Mouse (Mus musculus) mouse trophoblast stem cell (cell line): ENCODE measurements around the gene Hemgn.

Source experiments
- in situ Hi-C, 2 experiments: fragments of 300-500 bp; cut with MseI, MboI; formaldehyde crosslinking; loops; 2 replicates in 1 of 2; 3 replicates in 1 of 2; pipeline ENCODE4 v1.15.1; 2025

Gene Hemgn

DNA sequence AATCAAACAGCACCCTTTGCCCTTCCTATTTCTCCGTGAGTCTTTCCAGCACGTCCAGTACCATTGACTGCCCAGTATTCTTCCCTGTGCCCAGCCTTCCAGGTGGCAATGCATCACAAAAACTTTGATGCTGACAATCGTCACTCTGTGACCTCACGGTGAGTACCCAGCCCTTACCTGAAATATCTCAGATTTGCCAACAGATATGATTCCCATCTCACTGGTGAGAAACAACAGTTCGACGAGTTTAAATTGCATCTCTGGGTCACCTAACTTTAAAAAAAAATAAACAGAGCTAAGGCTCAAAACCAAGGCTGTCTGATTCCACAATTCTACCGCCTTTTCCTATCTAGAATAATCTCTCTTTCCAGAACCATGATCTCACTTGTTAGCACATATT lies at the start of gene Hemgn:
TSS of gene Hemgn (minus strand) at position 101 of the 400 bp plus-strand sequence.
- in situ Hi-C loops = no loop called here

DNA sequence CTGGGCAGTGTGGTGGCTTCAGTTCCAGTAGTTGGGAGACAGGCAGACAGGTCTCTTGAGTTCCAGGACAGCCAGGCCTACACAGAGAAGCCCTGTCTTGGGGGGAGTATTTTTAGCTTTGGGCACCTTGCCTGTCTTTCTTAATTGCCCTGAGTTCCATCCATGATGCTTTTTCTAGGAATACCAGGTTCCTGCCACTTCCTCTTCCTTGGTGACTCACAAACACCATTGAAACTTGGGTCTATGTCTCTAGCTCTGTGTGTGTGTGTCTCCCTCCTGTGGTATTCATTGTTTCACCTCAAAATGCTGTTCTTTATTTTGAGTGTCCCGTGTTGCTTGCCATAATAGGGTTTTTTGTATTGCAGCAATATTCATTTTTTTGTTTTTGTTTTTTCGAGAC lies 45.1 kb upstream of the Hemgn start:
- in situ Hi-C loops = loop anchor here in 1 of 2 experiments (5.0 kb wide), 1 partner anchor 66 kb away; no protein-coding TSS in a partner anchor

DNA sequence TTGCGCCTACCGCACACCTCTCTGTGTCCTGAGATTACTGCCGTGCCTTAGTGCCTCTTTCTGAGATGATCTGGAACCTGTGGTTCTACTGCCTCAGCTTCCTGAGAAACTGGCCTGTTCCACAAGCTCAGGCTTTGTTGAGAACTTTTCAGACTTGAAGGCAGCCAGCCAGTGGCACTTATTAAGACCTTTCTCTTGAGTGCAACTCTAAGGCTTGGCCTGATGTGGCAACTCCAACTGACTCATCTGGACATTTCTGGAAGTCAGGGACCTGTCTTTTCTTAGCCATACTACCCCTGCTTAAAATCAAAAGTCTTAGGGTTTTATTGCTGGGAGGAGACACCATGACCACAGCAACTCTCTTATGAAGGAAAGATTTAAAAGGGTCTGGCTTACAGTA lies 43.9 kb upstream of the Hemgn start:
- in situ Hi-C loops = loop anchor here in 1 of 2 experiments (5.0 kb wide), 1 partner anchor 65 kb away; no protein-coding TSS in a partner anchor

DNA sequence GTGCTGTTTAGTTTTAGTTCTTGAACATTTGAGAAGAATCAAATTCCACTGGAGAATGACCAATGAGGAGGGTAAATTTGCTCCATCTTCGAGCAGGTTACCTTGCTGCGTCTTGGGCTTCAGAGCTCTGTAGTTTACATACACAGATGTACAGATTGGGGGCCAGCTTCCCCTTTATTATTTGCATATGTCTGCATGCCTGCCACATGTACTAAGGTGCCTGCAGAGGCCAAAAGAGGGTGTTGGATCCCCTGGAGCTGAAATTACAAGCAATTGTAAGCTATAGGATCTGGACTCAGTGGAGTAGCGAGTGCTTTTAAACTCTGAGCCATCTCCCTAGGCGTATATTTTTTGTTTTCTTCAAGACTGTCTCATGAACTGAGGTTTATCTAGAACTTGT lies 43.5 kb upstream of the Hemgn start:
- in situ Hi-C loops = loop anchor here in 1 of 2 experiments (5.0 kb wide), 1 partner anchor 64 kb away; no protein-coding TSS in a partner anchor

DNA sequence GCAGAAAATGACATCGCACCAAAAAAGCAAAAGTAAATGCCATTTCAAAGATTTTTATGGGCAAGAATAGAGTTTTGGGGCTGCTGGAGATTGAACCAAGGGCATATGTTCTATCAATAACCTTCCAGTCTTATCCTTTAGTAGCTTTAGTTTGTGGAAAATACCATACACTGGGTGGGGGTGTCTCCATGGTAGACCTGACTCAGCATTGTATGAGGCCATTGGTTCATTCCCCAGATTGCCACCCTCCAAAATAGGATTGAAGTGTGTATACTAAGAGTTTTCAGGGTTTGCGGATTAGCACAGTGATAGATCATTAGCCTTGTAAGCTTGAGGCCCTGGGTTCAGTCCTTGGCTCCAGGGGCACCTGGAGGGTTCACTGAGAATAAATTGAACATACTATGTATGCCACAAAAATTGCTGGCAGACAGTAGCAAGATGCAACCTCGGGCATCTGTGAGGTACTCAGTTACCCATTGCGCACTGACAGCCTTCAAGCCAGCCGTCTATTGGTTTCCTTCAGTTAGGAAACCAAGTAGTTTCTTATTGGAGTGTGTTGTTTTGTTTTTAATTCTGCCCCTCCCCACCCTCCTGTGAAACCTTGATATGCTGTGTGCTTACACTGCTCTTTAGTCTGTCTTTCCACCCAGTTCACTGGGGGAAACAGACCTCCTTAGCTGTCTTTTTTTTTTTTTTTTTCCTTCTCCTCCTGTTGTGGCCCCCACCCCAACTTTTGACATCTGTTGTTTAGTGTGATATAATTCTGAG lies 41.0 kb upstream of the Hemgn start:
- in situ Hi-C loops = loop anchor here in 1 of 2 experiments (5.0 kb wide), 1 partner anchor 67 kb away; the partner anchor contains the start of gene Trmo

DNA sequence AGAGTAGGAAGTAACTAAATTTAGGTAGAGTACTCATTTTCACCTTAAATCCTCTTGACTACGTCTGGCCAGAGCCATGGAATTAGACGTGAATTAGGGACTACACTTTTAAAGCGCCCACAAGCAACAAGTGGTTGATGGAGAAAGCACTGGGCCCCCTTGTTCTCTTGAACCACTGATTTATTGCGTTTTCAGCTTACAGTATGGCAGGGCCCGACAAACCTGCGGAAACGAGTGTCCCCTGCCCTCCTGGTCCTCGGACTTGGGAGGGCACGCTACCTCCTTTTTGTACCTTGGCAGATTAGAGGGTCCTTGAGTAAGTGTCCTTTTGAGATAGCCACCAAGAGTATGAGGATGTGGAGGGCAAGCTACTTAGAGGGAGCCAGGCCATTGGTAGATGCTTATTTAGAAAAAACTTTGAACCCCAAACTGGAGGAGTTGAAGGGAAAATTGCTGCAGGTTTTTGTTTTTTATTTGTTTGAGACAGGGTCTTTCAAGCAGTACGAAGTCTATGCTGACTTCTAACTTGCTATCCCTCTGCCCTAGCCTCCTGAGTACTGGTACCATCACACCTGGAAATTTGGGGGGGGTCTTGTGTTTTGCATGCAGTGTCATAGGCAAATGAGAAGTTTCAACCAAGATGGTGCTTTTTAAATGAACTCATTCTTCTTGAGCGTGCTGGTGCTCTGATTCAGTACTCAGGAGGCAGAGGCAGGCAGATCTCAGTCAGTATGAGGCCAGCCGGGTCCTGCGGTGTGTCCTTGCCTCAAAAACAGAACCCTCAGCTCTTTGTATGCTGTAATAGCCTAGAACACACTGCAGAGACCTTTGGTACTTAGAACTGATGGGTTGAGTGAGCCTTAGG lies 39.8 kb upstream of the Hemgn start:
- in situ Hi-C loops = loop anchor here in 1 of 2 experiments (5.0 kb wide), 1 partner anchor 66 kb away; the partner anchor contains the start of gene Trmo

DNA sequence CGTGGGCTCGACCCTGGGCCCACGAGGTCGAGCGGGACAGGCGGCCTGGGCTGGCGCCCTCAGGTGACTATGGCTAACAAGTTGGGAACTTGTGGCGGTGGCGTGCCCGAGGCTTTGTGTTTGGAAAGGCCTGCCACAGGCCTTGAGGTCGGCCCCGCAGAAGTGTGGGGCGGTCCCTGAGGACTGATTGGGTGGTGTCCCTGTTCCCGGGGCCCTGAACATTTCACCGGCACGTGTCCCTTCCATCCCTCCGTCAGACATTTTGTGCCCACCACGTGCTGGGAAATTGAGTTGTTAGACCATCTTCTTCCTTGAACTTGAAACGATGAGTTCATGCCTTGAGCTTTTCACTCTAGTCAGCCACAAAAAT lies 39.2 kb upstream of the Hemgn start:
- in situ Hi-C loops = loop anchor here in 1 of 2 experiments (5.0 kb wide), 1 partner anchor 65 kb away; the partner anchor contains the start of gene Trmo

DNA sequence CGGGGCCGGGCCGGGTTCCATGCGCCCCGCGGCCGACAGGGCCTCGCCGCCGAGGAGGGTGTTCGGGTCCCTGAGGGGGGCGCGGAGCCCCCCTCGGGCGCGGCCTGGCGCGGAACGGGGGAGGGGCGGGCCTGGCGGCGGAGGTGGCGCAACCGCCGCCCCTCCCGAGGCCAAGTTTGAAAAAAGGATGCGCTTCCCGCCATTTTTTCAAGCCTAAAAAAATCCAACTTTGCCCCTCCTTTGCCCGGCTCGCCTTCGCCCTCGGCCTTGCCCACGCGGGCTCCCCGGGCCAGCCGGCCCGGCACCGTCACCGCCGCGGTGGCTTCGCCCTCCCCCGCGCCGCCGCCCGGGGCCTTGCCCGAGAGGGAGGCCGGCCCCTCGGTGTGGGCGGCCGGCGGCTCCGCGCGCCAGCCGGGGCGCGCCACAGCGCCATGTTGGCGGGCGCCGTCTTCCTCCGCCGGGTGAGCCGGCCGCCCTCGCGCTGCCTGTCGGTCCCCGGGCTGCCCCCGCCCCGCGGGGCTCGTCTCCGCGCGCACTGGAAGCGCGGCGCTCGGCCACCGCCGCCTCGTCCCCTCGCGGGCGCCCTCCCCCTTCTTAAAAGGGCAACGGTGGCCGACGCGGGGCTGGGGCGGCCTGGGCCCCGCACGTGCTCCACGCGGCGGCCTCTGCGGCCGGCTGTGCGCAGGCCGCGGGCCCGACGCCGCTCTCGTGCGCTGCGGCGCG lies 38.6 kb upstream of the Hemgn start:
- in situ Hi-C loops = loop anchor here in 1 of 2 experiments (5.0 kb wide), 1 partner anchor 65 kb away; the partner anchor contains the start of gene Trmo

DNA sequence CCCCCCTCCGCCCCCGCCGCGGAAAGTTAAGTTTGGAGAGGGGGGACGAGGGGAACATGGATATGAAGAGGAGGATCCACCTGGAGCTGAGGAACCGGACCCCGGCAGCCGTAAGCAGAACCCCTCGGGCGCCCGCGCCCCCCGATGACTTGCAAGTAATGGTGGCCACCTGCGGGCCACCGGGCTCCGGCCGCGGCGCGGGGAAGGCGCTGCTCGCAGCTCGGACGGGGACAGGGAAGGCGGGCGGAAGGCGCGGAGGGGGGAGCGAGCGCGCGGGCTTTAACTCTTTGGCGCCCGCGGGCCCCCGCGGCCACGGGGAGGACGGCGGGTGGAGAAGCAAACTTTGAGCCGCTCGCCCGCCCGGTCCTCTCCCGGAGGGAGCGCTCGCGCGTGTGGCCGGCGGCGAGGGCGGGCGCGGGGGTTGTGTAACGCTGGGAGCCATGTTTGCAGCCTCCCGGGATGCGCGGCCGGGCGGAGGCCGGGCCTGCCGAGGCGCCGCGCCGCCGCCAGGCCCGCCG lies 38.0 kb upstream of the Hemgn start:
- in situ Hi-C loops = loop anchor here in 1 of 2 experiments (5.0 kb wide), 1 partner anchor 64 kb away; the partner anchor contains the start of gene Trmo

DNA sequence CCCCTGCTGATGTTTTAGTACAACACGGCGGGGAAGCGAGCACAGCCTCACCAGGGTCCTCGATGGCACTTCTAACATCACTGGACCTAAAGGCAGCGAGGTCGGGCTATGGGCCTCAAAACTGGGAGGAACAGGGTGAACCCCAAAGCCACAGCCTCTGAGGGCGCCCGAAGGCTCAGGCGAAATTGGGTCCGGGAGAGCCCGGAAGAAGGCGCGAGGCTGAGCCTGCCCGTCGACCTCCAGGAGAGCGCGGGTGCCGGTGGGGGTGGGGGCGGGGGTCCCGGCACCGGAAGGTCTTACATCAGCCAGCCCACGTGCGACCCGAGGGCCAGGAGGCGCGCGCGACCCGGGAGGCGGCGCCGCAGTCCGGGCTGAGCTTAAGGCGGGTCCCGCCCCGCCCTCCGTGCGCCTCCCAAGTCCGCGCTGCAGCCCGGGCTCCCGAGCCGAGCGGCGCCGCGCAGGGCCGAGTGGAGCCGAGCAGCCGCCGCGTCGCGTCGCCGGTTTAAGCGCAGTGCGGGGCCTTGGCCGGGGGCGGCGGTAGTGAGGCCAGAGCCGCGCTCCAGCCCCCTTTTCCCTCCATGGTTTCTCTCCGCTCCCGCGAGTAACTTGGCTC lies 37.3 kb upstream of the Hemgn start, which contains the start of gene Anp32b:
TSS of gene Anp32b (plus strand) at position 384 of the 613 bp plus-strand sequence.
- in situ Hi-C loops = loop anchor here in 1 of 2 experiments (5.0 kb wide), 1 partner anchor 63 kb away; the partner anchor contains the start of gene Trmo

DNA sequence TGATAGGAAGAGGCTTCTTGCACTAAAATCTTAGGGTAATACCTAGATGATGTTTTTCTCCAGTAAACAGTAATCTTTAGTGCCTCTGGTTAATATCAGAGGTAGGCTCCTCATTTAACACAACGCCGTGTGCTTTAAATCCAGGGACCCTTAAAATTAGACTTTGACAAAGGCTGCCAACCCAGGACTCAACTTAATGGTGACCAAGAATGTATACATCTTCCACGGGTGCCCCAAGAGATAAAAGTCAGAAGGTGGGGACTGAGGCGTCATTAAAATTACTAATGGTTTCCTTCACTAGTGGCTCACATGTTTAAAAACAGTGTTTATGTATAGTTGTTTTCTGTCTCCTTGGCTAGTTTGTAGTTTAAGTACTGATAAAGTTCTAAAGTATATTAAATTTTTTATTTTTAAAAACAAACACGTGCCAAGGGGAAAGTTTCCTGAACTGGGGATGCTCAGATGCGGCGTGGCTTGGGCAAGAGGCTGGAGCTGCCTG lies 36.8 kb upstream of the Hemgn start:
- in situ Hi-C loops = loop anchor here in 1 of 2 experiments (5.0 kb wide), 1 partner anchor 63 kb away; the partner anchor contains the start of gene Trmo

DNA sequence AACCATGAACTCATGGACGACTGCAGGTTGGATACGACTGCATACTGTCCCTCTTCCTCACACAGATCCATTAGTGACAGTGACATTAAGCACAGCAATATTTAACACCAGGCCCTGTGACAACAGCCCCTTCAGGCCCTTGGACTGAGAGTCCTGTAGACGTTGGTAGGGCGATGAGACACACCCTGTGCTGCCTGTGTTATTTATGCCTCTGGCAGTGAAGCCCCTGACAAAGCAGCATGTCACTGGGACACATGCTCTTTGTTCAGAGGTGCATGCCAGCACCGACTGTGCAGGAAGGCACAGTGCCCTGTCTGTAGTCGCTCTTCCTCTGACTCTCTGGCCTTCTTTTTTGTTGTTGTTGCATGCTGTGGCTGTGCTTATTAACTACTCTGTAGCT lies 35.6 kb upstream of the Hemgn start:
- in situ Hi-C loops = no loop called here

DNA sequence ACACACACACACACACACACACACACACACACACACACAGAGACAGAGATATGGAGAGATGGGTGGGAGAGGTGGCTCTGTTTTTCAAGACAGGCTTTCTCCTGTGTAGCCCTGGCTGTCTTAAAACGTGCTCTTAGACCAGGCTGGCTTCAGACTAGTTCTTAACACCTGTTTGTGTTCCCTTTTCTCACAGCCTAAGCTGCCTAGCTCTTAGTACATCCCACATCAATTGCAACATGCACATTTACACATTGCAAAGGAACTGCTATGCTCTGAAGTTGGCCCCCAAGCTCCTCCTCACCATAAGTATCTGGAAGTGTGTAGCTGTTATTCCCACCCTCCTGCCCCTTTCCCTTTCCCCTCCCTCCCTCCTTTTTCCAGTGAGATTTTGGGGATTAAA lies 34.2 kb upstream of the Hemgn start:
- in situ Hi-C loops = no loop called here

DNA sequence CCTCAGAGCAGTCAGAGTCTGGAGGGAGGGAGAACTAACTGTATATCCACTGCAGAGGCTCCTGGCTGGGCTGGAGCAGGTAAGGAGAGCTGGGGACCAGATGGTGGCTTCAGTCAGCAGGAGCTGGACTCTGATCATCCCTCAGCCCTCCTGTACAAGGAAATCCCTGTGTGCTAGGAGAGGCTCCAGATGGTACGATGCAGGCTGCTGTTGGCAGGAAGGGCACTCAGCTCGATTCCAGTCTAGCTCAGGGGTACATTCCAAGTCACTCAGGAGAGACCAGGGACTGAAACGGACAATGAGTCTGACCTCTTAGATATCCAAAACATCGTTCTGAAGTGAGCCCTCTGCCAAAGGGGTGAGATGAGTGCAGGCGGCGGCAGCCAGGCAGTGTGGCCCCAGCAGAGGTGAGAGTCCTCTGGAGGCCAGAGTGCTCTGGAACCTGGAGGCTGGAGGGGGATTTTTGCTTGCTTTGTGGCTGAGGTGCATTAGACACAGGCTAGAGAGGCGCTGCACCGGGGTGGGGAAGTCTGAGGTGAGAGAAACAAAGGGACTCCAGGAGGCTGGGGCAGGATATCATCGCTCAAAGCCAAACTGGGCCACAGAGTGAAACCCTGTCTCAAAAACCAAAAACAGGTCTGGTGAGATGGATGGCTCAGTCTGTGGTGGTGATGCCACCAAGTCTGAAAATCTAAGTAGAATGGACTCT lies 32.1 kb upstream of the Hemgn start:
- in situ Hi-C loops = no loop called here

DNA sequence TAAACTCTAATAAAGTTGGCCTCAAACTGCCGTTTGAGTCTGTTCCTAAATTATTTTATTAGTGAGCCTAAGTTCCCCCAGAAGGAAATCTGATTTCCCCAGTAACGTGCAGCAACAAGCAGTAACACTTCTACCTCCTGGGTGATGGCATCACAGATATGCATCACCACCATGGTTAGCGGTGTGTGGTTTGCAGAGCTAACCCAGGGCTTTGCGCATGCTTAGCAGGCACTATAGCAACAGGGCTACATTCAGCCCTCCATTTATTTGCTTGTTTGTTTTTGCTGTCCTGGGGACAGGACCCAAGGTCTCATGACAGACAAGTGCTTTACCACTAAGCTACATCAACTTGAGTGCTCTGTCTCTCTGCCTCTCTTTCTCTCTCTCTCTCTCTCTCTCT lies 29.2 kb upstream of the Hemgn start:
- in situ Hi-C loops = no loop called here

DNA sequence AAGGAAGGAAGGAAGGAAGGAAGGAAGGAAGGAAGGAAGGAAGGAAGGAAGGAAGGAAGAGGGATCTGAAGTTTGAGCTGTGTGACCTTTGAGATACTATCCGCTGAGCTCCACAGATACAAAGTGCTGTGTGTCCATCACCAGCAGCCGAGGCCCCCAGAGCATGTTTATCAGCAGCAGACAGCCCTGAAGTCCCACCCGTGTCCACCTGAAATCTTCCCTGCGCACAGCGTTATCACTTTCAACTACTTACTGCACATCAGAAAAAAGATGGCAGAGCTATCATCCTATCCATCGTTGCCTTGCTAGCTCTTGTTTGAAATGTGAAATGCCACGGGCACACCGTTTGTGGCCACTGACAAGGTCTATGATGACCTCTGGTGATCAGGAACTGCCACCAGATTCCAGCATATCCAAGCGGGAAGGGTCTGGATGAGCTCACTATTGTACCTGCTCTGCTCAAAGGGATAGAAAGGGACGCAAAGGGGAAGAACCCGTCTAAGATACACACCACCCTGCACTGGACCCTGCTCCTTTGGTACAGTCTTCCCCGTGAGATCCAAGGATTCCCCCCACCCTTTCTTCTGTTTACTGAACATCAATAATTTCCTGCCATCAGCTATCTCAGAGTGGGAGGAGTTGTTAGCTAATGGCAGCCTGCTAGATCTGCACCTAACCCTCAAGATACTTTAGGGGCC lies 19.2 kb upstream of the Hemgn start:
- in situ Hi-C loops = no loop called here

DNA sequence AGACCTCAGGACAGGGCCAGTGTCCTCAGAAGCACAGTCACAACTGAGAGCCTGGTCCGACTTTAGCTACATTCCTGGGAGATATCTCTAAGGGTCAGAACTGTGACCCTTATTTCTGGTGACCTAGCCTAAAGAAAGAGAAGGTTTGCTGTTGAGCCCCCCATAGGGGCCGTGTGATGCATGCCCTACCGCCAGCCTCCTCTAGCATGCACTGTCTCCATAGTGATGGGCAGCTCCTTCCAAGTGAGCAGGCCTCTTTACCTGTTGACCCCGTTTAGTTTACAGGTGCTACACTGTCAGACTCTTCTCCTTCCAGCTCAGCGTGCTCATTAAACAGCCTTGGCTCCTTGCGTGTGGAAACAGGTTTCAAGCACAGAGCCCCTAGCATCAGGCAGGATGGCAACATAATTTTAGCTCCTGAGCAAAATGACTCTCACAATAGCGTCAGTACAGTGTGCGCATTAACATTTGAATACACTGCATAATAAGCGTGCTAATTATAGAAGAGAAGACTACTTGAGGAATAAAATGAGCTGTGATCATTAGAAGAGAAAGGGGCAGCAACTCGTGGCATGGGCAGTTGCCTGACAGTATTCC lies 15.7 kb upstream of the Hemgn start:
- in situ Hi-C loops = no loop called here

DNA sequence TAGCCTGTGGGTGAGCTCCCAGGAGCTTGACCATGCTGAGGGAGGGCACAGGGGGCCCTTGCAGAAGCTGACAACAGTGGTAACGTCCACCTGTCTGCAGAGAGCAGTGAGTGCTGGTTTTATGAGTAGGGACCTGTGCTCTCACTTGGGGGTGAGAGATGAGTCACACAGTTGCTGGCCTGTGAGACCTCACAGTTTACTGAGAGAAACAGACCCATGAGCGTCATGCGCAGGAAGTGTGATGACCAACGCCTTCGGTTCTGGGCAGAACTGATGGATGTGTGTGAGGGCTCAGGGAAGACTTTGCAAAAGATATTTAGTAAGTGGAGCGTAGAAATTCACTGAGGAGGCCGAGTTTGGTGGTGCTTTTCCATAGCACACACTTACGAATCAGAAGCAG lies 9.3 kb upstream of the Hemgn start:
- in situ Hi-C loops = no loop called here

DNA sequence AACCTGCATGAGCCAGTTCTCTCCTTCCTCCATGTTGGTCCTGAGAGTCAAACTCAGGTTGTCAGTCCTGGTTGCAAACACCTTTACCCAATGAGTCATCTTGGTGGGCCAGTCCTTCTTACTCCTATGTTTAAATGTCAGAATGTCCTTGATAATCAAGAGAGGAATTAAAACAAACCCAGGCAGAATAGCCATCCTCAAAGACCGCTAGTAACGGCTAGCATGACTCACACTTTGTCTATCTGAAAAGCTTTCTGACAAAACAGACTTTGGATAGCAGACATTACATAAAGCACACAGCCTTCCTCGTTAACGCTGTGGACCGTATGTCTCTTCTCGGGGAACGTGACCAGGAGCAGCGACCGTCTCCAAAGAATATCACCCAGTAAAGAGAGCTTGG lies 5.5 kb upstream of the Hemgn start:
- in situ Hi-C loops = no loop called here
